Mouse (Mus musculus): ENCODE measurements at regions not wholly inside any gene's neighbourhood (a gene's known extent, or its start where the extent isn't known, plus 50 kb on each side); places are given as distances from the start of the nearest gene placed in this dataset.

- WGBS, result 38% methylated on average over 5 of the region's 5 CpGs
Observed at GRCm38 (mm10) chr1:186424084-186424483, 281.7 kb downstream of the Tgfb2 start.

GRCm38 (mm10) chr1:186417101-186417500 lies 288.7 kb downstream of the Tgfb2 start:
- no peaks in the 10 kb centered on the region for H3K4me1 ChIP-seq (ENCODE audit: insufficient read depth)
- ATAC-seq (no peak), DNase-seq (no peak)
- H3K27me3 ChIP-seq (ENCODE audit: insufficient read depth, low read length), result no peaks in the 10 kb centered on the region
- TF ChIP-seq CTCF (IDR thresholded peaks at IDR 0.05; ENCODE audit: low read depth), result no peak
- H3K4me3 ChIP-seq (ENCODE audit: low read depth, low read length), result no peak overlapping the region
- H3K9ac ChIP-seq, result no peak overlapping the region
- WGBS, result 46% methylated on average over 1 of the region's 1 CpGs
- no peaks in the 10 kb centered on the region for H3K9me3 ChIP-seq (ENCODE audit: low read length)
- H3K36me3 ChIP-seq (ENCODE audit: insufficient read depth), result no peaks in the 10 kb centered on the region
- H3K4me2 ChIP-seq (ENCODE audit: low read depth), result no peak overlapping the region
- no peak overlapping the region for H3K27ac ChIP-seq (ENCODE audit: low read depth, low read length)

More at GRCm38 (mm10) chr1:186424084-186424483, 281.7 kb downstream of the Tgfb2 start:
- Histone ChIP-seq H3K4me2 (ENCODE audit: low read depth) (no peak overlapping the region), H3K9me3 (ENCODE audit: low read length) (no peaks in the 10 kb centered on the region), H3K4me3 (ENCODE audit: low read depth, low read length) (no peak overlapping the region), H3K27ac (ENCODE audit: low read depth, low read length) (no peak overlapping the region), H3K27me3 (ENCODE audit: insufficient read depth, low read length) (no peaks in the 10 kb centered on the region), H3K9ac (no peak overlapping the region), H3K4me1 (ENCODE audit: insufficient read depth) (no peaks in the 10 kb centered on the region), H3K36me3 (ENCODE audit: insufficient read depth) (no peaks in the 10 kb centered on the region)
- DNase-seq, result no peak
- no peak for TF ChIP-seq CTCF (IDR thresholded peaks at IDR 0.05; ENCODE audit: low read depth)
- peak; percentile 54; the same call in 1 of the 2 replicates for ATAC-seq

GRCm38 (mm10) chr1:186415321-186415720 lies 290.5 kb downstream of the Tgfb2 start:
- no peaks in the 10 kb centered on the region for H3K27me3 ChIP-seq (ENCODE audit: insufficient read depth, low read length)
- H3K4me2 ChIP-seq (ENCODE audit: low read depth), result no peak overlapping the region
- no peak overlapping the region for H3K27ac ChIP-seq (ENCODE audit: low read depth, low read length)
- ATAC-seq, result no peak
- no peaks in the 10 kb centered on the region for H3K9me3 ChIP-seq (ENCODE audit: low read length)
- H3K9ac ChIP-seq, result no peak overlapping the region
- WGBS, result 73% methylated on average over 4 of the region's 4 CpGs
- DNase-seq, result no peak
- no peak overlapping the region for H3K4me3 ChIP-seq (ENCODE audit: low read depth, low read length)
- no peaks in the 10 kb centered on the region for H3K4me1 ChIP-seq (ENCODE audit: insufficient read depth)
- H3K36me3 ChIP-seq (ENCODE audit: insufficient read depth), result no peaks in the 10 kb centered on the region
- TF ChIP-seq CTCF (IDR thresholded peaks at IDR 0.05; ENCODE audit: low read depth), result no peak

- 93% methylated on average over 6 of the region's 6 CpGs for whole genome bisulfite sequencing
- Histone ChIP-seq H3K36me3 (ENCODE audit: insufficient read depth) (no peaks in the 10 kb centered on the region), H3K9ac (no peak overlapping the region), H3K4me3 (ENCODE audit: low read depth, low read length) (no peak overlapping the region), H3K4me1 (ENCODE audit: insufficient read depth) (peaks cover 11% of the 10 kb centered on the region; the same call in 1 of the 2 replicates), H3K9me3 (ENCODE audit: low read length) (no peaks in the 10 kb centered on the region), H3K27ac (ENCODE audit: low read depth, low read length) (no peak overlapping the region), H3K4me2 (ENCODE audit: low read depth) (no peak overlapping the region), H3K27me3 (ENCODE audit: insufficient read depth, low read length) (no peaks in the 10 kb centered on the region)
- DNase-seq (no peak), ATAC-seq (no peak)
- no peak for TF ChIP-seq CTCF (IDR thresholded peaks at IDR 0.05; ENCODE audit: low read depth)
Observed at GRCm38 (mm10) chr1:186413886-186414245, 291.9 kb downstream of the Tgfb2 start.

GRCm38 (mm10) chr1:186413064-186413885 lies 292.5 kb downstream of the Tgfb2 start:
- Histone ChIP-seq H3K9ac (no peak overlapping the region), H3K27ac (ENCODE audit: low read depth, low read length) (no peak overlapping the region), H3K36me3 (ENCODE audit: insufficient read depth) (no peaks in the 10 kb centered on the region), H3K27me3 (ENCODE audit: insufficient read depth, low read length) (no peaks in the 10 kb centered on the region), H3K9me3 (ENCODE audit: low read length) (no peaks in the 10 kb centered on the region), H3K4me2 (ENCODE audit: low read depth) (no peak overlapping the region), H3K4me1 (ENCODE audit: insufficient read depth) (peaks cover 15% of the 10 kb centered on the region; the same call in 1 of the 2 replicates), H3K4me3 (ENCODE audit: low read depth, low read length) (no peak overlapping the region)
- WGBS, result 78% methylated on average over 21 of the region's 21 CpGs
- no peak for TF ChIP-seq CTCF (IDR thresholded peaks at IDR 0.05; ENCODE audit: low read depth)
- no peak for DNase-seq
- no peak for ATAC-seq

GRCm38 (mm10) chr1:186412296-186412695 lies 293.5 kb downstream of the Tgfb2 start:
- no peaks in the 10 kb centered on the region for H3K36me3 ChIP-seq (ENCODE audit: insufficient read depth)
- H3K4me3 ChIP-seq (ENCODE audit: low read depth, low read length), result no peak overlapping the region
- ATAC-seq (no peak), DNase-seq (no peak)
- H3K9ac ChIP-seq, result no peak overlapping the region
- peaks cover 15% of the 10 kb centered on the region; the same call in 1 of the 2 replicates for H3K4me1 ChIP-seq (ENCODE audit: insufficient read depth)
- no peaks in the 10 kb centered on the region for H3K9me3 ChIP-seq (ENCODE audit: low read length)
- no peak overlapping the region for H3K27ac ChIP-seq (ENCODE audit: low read depth, low read length)
- TF ChIP-seq CTCF (IDR thresholded peaks at IDR 0.05; ENCODE audit: low read depth), result no peak
- WGBS, result 97% methylated on average over 2 of the region's 2 CpGs
- H3K27me3 ChIP-seq (ENCODE audit: insufficient read depth, low read length), result no peaks in the 10 kb centered on the region
- no peak overlapping the region for H3K4me2 ChIP-seq (ENCODE audit: low read depth)

GRCm38 (mm10) chr1:186408986-186409441 lies 291.9 kb upstream of the Lyplal1 start:
- Histone ChIP-seq H3K27me3 (ENCODE audit: insufficient read depth, low read length) (no peaks in the 10 kb centered on the region), H3K27ac (ENCODE audit: low read depth, low read length) (no peak overlapping the region), H3K36me3 (ENCODE audit: insufficient read depth) (no peaks in the 10 kb centered on the region), H3K9ac (peak overlapping the region; percentile 18), H3K4me3 (ENCODE audit: low read depth, low read length) (peak overlapping the region; percentile 23), H3K4me2 (ENCODE audit: low read depth) (peak overlapping the region; percentile 47), H3K9me3 (ENCODE audit: low read length) (no peaks in the 10 kb centered on the region), H3K4me1 (ENCODE audit: insufficient read depth) (peaks cover 15% of the 10 kb centered on the region; the same call in 1 of the 2 replicates)
- ATAC-seq, result 0 out of 2 replicates have a peak, but pooled peaks have one; percentile 2
- 5% methylated on average over 10 of the region's 10 CpGs for WGBS
- DNase-seq, result peak; percentile 38
- TF ChIP-seq CTCF (IDR thresholded peaks at IDR 0.05; ENCODE audit: low read depth), result no peak
